Mouse (Mus musculus) myocyte (in vitro differentiated cells): ENCODE measurements around the gene Gm20388. TPM values are rescaled to one million over a fixed set of nuclear protein-coding genes. Genes with fewer than 3 reads are reported as not detected.
A peak's percentile ranks its signal among the peaks of the same experiment; 100 is the strongest.

Experiments
- H3K27me3 ChIP-seq: one replicate; pipeline ENCODE4 v1.6.1; 2011; ENCODE audit not compliant: control insufficient read depth, insufficient read depth, insufficient read length
- H3K36me3 ChIP-seq: one replicate; pipeline ENCODE4 v1.6.1; 2011; ENCODE audit not compliant: control insufficient read depth, insufficient read depth
- H3K4me2 ChIP-seq: one replicate; pipeline ENCODE4 v1.6.1; 2011; ENCODE audit warnings: low read depth, control low read depth
- H3K4me3 ChIP-seq: one replicate; pipeline ENCODE4 v1.5.1; 2011; ENCODE audit warnings: mild to moderate bottlenecking, control low read depth, moderate library complexity
- H3K79me2 ChIP-seq: one replicate; pipeline ENCODE4 v1.6.1; 2011; ENCODE audit not compliant: control insufficient read depth, insufficient read depth
- H3ac ChIP-seq: one replicate; pipeline ENCODE4 v1.6.1; 2011; ENCODE audit not compliant: control insufficient read depth, insufficient read length
- CEBPB ChIP-seq: IDR thresholded peaks from 2 replicates; pipeline ENCODE4 v1.6.1; 2011; ENCODE audit warnings: mild to moderate bottlenecking, moderate library complexity; ENCODE audit not compliant: poor library complexity, insufficient read depth, severe bottlenecking
- E2F4 ChIP-seq: IDR thresholded peaks from one replicate; pipeline ENCODE4 v1.6.1; 2011; ENCODE audit warnings: mild to moderate bottlenecking, control low read depth, moderate library complexity; ENCODE audit not compliant: insufficient read depth
- MAX ChIP-seq: IDR thresholded peaks from one replicate; pipeline ENCODE4 v1.6.1; 2011; ENCODE audit warnings: low read depth, mild to moderate bottlenecking, control low read depth
- MYOD1 ChIP-seq, 3 experiments: IDR thresholded peaks; one replicate each; pipeline ENCODE4 v1.6.1; 2011; ENCODE audit warnings: control low read depth in 2 of 3, low read depth in 2 of 3, mild to moderate bottlenecking in 2 of 3, moderate library complexity in 1 of 3; ENCODE audit not compliant: insufficient read length in 2 of 3, control insufficient read depth in 1 of 3
- MYOG ChIP-seq, 3 experiments: IDR thresholded peaks; one replicate each; pipeline ENCODE4 v1.6.1; 2011; ENCODE audit warnings: control low read depth in 2 of 3, low read depth in 2 of 3, mild to moderate bottlenecking in 2 of 3; ENCODE audit not compliant: insufficient read length in 2 of 3, control insufficient read depth in 1 of 3, insufficient read depth in 1 of 3
- POLR2A ChIP-seq: IDR thresholded peaks from one replicate; pipeline ENCODE4 v1.6.1; 2011; ENCODE audit warnings: low read depth, mild to moderate bottlenecking, control low read depth, moderate library complexity; ENCODE audit not compliant: insufficient read length
- POLR2AphosphoS2 ChIP-seq: IDR thresholded peaks from one replicate; pipeline ENCODE4 v1.6.1; 2011; ENCODE audit warnings: low read depth, control low read depth; ENCODE audit not compliant: insufficient read length
- REST ChIP-seq: IDR thresholded peaks from one replicate; pipeline ENCODE4 v1.6.1; 2011; ENCODE audit warnings: mild to moderate bottlenecking, control low read depth, moderate library complexity; ENCODE audit not compliant: insufficient read depth, insufficient read length
- SRF ChIP-seq: IDR thresholded peaks from one replicate; pipeline ENCODE4 v1.6.1; 2011; ENCODE audit warnings: low read depth; ENCODE audit not compliant: control insufficient read depth, insufficient read length
- TCF12 ChIP-seq: IDR thresholded peaks from one replicate; pipeline ENCODE4 v1.6.1; 2011; ENCODE audit warnings: mild to moderate bottlenecking, control low read depth; ENCODE audit not compliant: poor library complexity, insufficient read depth, severe bottlenecking
- TCF3 ChIP-seq: IDR thresholded peaks from one replicate; pipeline ENCODE4 v1.6.1; 2011; ENCODE audit warnings: low read depth, control low read depth; ENCODE audit not compliant: insufficient read length
- USF1 ChIP-seq: IDR thresholded peaks from one replicate; pipeline ENCODE4 v1.6.1; 2011; ENCODE audit warnings: low read depth, mild to moderate bottlenecking, control low read depth, moderate library complexity
- polyA plus RNA-seq: library from polyadenylated mRNA; unstranded; fragments of >200 nt; fragmentation: generic; extraction: Trizol; gene quantifications from one replicate; pipeline ENCODE4 v1.2.1, GENCODE M21; 2012; ENCODE audit warnings: missing spikeins

The Gm20388 gene
- polyA plus RNA-seq, 1 experiment = 15.3 TPM

DNA sequence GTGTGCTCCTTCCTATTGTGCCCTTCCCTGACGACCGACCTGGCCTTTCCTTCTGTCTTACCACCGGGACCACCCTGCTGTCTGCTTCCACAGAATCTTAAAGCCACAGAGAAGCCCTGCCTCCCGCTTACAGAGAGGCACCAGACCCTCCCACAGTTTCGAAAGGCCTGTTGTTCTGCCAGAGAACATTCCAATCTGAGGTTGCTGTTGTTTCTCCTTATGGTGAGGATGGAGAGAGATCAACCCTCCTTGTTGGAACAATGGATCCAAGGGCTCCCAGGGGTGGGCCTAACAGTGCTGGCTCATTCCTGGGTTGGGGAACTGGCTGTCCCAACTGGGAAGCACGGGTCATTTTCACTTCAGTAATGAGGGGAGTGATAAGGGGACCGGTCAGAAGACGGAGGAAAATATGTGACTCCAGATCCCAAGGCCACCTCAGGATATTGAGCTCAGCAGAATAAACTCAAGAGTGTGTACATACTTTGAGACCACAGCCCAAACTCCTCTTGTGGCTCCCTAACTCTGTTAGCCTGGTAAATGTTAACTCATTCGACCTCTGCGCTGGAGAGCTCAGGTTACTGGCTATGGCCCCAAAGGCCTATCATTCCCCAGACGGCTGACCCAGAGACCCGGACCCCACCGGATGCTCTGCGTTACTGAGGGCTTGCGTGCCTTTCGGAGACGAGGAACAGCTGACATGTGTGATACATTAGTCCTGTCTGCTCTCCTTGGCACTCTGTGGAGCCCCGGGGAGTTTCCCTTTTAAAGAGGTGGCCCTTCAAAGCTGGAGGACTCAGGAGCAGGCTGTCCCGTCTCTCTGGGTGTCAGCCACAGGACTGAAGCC lies 3275.1 kb downstream of the Gm20388 start, which contains the start of gene Dpep1:
Gene Dpep1 (plus strand): TSS at position 677 of the 844 bp plus-strand sequence.
- TF ChIP-seq SRF (no peak), USF1 (no peak), MYOD1 (IDR thresholded peaks at IDR 0.05; ENCODE audit: control insufficient read depth in 1 of 3, insufficient read length in 2 of 3, low read depth in 2 of 3) (peak in 2 of 3 experiments; percentile 18 to 33), E2F4 (no peak)
- H3ac ChIP-seq = no peak within 1 kb of the TSS
- no peaks in the 10 kb centered on the region for H3K36me3 ChIP-seq
- H3K79me2 ChIP-seq = no peaks in the 10 kb centered on the region
- H3K4me3 ChIP-seq = no peak within 1 kb of the TSS
- H3K27me3 ChIP-seq = no peaks in the 10 kb centered on the region
- H3K4me2 ChIP-seq = peak within 1 kb of the TSS; percentile 21

DNA sequence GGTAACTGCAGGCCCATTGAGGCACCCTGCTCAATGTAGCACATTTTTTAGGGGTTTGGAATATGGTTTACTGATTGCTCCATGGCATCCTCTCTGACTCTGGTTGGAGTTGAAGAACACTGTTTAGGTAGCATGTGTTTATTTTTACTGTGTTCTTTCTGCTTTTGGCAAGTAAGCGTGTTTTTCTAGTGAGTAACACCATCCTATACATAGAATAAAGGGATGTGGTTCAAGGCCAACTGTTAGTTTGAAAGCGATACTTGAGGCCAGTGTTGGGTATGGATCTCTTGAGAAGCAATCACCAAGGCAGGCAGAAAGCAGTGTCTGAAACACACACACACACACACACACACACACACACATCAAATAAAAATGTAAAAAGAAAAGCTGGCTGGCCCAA lies 3277.4 kb downstream of the Gm20388 start:
- Histone ChIP-seq H3ac (no peak overlapping the region), H3K27me3 (no peaks in the 10 kb centered on the region), H3K4me3 (no peak overlapping the region), H3K36me3 (no peaks in the 10 kb centered on the region), H3K79me2 (no peaks in the 10 kb centered on the region), H3K4me2 (peak overlapping the region; percentile 24)
- no peak for TF ChIP-seq TCF12
- TF ChIP-seq TCF3 = no peak
- no peak for TF ChIP-seq USF1
- no peak for TF ChIP-seq SRF
- no peak for TF ChIP-seq POLR2A
- no peak for TF ChIP-seq CEBPB
- no peak for TF ChIP-seq E2F4
- TF ChIP-seq REST = no peak
- no peak for TF ChIP-seq MYOG (IDR thresholded peaks at IDR 0.05; ENCODE audit: control insufficient read depth in 1 of 3, insufficient read depth in 1 of 3, insufficient read length in 2 of 3, low read depth in 2 of 3)
- no peak for TF ChIP-seq MAX
- no peak for TF ChIP-seq POLR2AphosphoS2
- TF ChIP-seq MYOD1 (IDR thresholded peaks at IDR 0.05; ENCODE audit: control insufficient read depth in 1 of 3, insufficient read length in 2 of 3, low read depth in 2 of 3) = no peak

DNA sequence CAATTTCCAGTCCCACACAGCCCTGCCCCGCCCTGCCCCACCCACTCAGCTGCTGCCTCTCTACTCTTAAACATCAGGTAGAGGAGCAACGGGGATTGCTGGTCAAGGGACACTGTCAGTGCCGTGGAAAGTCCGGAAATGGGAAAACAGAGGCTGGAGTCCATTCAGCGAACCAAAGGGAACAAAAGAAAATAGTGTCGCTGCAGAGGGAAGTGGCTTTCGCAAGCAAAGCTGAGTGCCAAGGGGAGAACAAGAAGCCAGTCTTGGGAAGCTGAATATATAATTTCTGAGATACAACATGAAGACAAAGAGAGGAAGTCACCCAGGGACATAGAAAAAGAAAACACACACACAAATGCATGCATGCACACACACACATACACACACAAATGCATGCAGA lies 3278.2 kb downstream of the Gm20388 start:
- Histone ChIP-seq H3K4me3 (no peak overlapping the region), H3K36me3 (no peaks in the 10 kb centered on the region), H3K79me2 (no peaks in the 10 kb centered on the region), H3K4me2 (no peak overlapping the region), H3ac (no peak overlapping the region), H3K27me3 (no peaks in the 10 kb centered on the region)
- TF ChIP-seq MYOD1 (IDR thresholded peaks at IDR 0.05; ENCODE audit: control insufficient read depth in 1 of 3, insufficient read length in 2 of 3, low read depth in 2 of 3) (no peak), MYOG (IDR thresholded peaks at IDR 0.05; ENCODE audit: control insufficient read depth in 1 of 3, insufficient read depth in 1 of 3, insufficient read length in 2 of 3, low read depth in 2 of 3) (no peak), TCF12 (no peak), POLR2AphosphoS2 (no peak), TCF3 (no peak), SRF (no peak), E2F4 (no peak), CEBPB (no peak), POLR2A (no peak), USF1 (no peak), MAX (no peak), REST (no peak)

DNA sequence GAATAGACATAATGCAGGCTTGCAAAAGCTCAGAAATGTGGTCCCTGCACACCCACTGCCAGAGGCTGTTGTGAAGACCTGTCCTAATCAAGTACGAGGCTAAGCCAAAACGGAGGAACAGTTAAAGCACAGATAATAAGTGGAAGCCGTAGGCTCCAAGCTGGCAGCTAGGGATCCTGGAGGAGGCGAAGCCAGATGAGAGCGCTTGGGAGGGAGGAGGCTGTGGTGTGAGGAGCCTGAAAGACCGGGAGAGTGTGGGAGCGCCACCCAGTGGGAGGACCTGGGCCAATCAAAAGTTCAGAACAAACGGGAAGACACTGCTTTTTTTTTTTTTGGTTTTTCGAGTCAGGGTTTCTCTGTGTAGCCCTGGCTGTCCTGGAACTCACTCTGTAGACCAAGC lies 3280.0 kb downstream of the Gm20388 start:
- Histone ChIP-seq H3K4me2 (no peak overlapping the region), H3ac (no peak overlapping the region), H3K4me3 (no peak overlapping the region), H3K36me3 (no peaks in the 10 kb centered on the region), H3K27me3 (no peaks in the 10 kb centered on the region), H3K79me2 (no peaks in the 10 kb centered on the region)
- no peak for TF ChIP-seq E2F4
- TF ChIP-seq MYOG (IDR thresholded peaks at IDR 0.05; ENCODE audit: control insufficient read depth in 1 of 3, insufficient read depth in 1 of 3, insufficient read length in 2 of 3, low read depth in 2 of 3) = no peak
- no peak for TF ChIP-seq TCF3
- no peak for TF ChIP-seq TCF12
- no peak for TF ChIP-seq POLR2A
- TF ChIP-seq REST = no peak
- no peak for TF ChIP-seq MAX
- no peak for TF ChIP-seq MYOD1 (IDR thresholded peaks at IDR 0.05; ENCODE audit: control insufficient read depth in 1 of 3, insufficient read length in 2 of 3, low read depth in 2 of 3)
- no peak for TF ChIP-seq USF1
- no peak for TF ChIP-seq POLR2AphosphoS2
- no peak for TF ChIP-seq CEBPB
- no peak for TF ChIP-seq SRF
